Mouse (Mus musculus) heart, postnatal 4 days (tissue): ENCODE data around the gene Lmf2. TPM values are rescaled to one million over a fixed set of nuclear protein-coding genes. Genes with fewer than 3 reads are reported as not detected.

Experiments
- DNase-seq: peaks from one replicate; pipeline ENCODE4 v3.0.0; 2021
- total RNA-seq, 2 experiments: library from RNA; stranded (reverse); gene quantifications; 2 replicates each; pipeline ENCODE4 v1.2.3; 2021

Gene Lmf2
- total RNA-seq, 2 experiments from 2014 or later = 54.0 to 55.5 TPM

DNA sequence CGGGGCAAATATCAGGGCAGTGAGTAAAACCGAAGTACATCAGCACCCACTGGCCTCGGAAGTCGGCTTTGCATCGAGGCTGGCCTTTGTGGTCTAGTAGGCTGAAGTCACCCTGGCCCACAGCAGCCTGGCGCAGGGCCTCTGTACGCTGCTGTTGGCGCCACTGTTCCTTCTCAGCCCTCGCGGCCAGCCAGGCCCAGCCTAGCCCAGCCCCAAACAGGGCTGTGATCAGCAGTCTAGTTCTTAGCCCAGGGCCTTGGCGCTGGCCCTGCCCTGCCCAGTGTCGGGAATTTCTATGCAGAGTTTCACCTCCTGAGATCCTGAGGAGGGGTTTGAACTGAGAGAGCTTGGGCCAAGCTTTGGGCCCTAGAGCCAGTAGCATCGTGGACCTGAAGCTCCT, 16.6 kb upstream of the Lmf2 start:
- DNase-seq = no peak

DNA sequence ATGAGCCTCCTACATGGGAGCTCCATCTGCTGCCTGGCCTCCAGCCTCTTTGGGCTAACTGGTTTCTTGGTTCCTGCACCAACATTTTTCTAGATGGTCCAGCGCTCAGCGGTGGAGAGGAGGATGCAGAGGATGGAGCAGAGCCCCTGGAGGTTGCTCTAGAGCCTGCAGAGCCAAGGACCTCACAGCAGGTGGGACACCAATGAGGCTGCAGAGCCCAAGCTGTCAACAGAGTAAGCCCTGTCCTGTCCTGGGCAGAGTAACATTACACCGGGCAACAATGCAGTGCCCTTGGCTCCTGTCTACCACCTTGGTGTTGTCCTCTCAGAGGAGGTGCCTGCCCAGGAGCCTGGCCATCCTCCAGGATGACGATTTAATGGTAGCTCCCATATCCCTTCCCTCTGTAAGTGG, 9.7 kb upstream of the Lmf2 start:
- DNase-seq = no peak

DNA sequence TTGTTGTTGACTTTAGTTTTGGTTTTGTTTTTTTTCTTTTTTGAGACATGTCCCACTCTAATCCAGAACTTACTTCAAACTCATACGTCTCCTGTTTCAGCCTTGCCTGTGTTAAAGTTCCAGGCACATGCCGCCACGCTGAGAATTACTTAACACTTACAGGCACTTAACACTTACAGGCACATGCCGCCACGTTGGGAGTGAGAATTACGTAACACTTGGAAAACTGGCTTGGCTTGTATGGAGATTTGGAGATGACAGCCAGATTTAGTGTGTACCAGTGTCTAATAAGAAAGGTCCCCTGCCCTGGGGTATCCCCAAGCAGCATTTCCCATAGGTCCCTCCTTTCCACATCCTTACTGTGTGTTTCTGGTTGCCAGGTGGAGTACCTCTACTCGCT, 7.6 kb upstream of the Lmf2 start:
- no peak for DNase-seq

DNA sequence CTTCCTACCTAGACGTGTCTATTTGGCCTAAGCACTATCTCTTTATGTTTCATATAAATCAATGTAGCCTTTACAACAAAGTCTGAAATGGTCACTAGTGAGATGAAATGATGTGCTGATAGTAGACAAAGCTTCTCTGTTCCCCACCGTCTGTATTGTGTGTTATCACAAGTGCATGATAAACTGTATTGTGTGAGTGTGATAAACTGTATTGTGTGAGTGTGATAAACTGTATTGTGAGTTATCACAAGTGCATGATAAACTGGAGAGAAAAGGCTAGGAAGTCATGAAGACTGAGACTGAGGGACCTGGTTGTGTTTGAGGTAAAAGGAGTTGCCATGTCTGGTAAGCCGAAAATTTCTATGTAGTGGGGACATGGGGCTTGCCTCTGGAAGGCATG, 3.3 kb upstream of the Lmf2 start:
- no peak for DNase-seq

DNA sequence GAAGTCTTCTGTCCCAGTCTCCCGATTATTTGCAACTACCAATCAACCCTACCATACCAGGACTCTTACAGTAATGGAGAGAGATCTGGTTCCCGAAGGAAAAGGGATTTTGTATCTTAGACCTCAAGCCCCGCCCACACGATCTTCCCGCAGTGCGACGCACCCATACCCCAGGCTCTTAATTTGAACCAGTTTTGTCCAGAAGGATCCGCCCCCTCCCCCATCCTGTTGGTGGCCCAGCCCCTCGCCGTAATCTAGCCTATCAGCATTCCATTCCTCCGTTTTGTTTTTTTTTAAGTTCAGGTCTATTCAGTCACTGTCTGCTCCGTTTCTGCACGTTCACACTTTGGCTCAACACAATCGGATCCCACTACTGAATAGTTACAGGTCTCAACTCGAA, 913 bp upstream of the Lmf2 start:
- DNase-seq = peak; percentile 82

DNA sequence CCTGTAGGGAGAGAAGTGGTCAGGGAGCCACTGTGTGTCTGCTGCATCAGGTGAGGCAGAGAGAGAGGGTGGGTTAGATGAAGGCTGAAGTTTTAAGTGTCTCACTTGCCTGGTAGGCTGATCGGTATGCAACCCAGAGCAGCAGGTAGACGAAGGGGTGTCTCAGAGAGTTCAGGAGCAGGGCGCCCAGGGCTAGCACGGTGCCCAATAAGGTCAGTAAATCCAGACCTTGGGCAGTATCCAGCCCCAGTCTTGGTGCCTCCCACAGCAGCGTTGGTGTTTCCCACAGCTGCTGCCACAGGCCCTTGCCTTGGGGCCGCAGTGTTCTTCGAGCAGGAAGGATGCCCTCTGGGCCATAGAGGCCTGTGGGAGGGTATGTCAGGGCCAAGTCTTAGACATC, 1.0 kb downstream of the Lmf2 start:
- DNase-seq = no peak

DNA sequence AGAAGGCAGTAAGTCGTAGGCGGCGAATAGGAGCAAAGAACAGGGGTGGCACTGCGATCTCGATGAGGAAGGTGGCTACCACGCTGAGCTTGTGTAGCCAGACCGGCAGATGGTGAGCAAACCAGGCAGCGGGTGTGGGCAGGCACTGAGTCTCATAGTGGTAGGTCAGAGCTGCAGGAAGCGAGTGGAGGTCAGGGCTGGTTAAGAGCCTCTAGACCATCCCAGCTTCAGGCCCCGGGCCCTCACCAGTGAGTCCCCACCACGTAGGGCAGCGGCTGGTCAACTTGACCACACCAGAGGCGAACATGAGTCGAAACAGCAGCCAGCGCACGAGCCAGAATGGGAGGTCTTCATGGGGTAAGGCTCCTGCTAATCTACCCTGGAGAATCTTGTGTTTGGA, 1.6 kb downstream of the Lmf2 start:
- no peak for DNase-seq

DNA sequence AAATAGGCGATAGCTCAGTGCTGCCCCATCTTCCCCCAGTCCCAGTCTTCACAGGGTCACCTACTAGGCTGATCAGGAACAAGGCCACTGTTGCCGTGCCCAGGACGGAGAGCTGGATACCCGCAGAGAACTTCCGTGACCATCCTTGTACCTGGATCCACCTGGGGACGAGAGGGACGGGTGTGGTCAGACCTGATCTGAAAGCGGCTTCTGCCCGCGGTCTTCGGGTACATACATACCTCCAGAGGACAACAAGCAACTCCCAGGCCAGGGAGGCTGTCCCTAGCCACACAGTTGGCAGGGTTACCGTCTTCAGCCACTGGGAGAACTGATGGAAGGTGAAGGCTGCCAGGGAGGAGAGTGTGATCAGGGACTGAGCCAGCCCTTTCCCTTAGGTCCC, 2.7 kb downstream of the Lmf2 start:
- no peak for DNase-seq

DNA sequence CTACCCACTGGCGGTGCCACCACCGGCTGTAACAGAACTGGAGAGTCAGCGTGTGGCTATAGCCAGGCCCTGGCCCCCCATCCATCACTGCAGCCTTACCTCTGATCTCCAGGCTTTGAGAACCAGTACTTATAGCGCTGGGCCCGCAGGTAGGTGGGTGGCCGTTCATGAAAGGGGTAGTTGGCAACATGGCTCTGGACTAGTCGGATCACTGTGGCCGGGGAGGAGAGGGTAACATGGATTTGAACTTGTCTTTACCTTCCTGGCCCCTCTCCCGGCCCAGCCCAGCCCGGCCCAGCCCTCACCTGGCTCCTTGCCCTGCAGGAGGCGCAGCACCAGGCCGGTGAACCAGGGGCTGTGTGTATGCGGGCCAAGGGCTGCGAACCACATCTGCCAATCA, 3.4 kb downstream of the Lmf2 start:
- no peak for DNase-seq

DNA sequence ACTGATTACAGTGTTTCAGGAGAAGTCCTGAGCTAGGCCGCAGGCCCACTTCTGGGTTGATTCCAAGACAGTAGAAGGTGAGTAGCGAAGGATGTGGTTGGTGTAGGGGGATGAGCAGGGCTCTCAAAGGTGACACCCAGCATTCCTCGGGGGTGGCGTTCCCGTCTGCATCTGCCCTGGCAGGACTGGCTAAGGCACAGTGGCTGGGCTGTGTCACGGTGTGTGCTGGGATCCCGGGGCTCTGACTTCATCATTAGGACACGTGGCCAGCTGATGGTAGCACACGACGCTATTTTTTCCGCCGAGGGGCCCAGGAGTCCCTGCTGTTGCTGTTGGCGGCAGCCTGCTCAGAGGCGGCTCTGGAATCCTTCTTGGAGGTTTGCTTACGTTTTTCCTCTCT, 4.2 kb downstream of the Lmf2 start:
- DNase-seq = no peak

DNA sequence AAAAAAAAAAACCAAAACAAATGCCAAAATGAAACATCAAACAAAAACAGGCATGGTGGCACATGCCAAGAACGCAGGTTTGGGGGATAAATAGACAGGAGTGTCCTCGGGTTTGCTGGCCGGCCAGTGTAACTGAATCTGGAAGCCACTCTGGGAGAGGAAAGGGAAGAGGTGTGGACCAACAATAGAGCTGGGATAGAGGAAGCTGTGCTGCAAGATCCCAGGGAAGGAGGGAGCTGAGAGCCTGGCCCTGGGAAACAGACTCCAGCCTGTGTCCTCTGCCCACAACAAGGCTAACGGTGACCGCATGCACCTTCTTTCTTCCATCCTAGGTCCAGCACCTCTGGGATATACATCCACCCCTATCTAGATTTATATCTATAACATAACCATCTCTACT, 5.0 kb downstream of the Lmf2 start:
- no peak for DNase-seq

DNA sequence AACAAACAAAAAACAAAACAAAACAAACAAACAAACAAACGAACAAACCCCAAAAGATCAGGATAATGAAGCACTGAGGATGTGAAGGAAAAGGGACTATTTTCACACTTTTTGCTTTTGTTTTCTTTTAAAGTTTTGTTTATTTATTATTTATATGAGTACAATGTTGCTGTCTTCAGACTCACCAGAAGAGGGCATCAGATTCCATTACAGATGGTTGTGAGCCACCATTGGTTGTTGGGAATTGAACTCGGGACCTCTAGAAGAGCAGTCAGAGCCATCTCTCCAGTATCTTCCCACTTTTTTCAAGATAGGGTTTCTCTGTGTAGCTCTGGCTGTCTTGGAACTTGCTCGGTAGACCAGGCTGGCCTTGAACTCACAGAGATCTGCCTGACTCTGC, 12.1 kb downstream of the Lmf2 start:
- DNase-seq = no peak

DNA sequence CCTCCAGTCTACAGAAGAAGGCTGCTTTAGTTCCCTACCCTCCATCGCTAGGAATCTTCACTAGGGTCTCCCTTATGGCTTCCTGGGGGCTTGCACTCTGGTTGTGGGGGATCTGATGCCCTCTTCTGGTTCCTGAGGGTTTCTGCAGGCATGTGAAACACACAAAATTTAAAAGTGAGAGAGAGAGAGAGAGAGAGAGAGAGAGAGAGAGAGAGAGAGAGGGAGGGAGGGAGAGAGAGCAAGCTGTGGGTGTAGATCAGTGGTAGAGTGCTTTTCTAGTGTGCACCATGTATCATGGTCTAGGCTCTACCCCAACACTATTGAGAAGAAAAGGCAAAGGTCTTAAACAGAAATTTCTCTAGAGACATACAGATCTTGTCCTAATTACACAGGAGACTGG, 13.8 kb downstream of the Lmf2 start:
- no peak for DNase-seq

DNA sequence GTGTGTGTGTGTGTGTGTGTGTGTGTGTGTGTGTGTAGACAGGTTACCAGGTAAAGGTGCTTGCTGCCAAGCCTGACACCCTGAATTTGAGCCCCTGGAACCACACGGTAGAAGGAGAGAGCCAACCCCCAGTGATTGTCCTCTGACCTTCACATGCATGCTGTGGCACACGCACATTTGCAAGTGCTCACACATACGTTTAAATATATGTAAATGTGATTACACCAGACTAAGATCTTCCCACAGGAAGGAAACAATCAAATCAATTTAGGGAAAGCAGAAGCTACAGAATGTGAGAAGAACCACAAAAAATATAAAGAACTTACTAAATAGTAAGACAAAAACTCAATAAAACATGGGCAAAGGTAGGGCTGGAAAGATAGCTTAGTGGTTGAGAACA, 15.3 kb downstream of the Lmf2 start:
- no peak for DNase-seq

DNA sequence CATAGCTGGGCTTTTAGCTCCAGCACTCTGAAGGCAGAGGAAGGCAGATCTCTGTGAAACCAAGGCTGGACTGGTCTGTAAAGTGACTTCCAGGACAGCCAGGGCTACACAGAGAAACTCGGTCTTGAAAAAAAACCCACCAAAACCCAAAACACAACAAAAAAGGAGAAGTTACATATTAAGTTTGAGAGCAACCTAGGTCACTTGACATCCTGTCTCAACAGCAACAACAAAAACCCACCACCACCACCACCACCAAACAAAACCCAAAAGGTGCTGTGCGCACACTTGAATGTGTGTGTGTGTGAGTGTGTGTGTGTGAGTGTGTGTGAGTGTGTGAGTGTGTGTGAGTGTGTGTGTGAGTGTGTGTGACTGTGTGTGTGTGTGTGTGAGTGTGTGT, 15.8 kb downstream of the Lmf2 start:
- no peak for DNase-seq

DNA sequence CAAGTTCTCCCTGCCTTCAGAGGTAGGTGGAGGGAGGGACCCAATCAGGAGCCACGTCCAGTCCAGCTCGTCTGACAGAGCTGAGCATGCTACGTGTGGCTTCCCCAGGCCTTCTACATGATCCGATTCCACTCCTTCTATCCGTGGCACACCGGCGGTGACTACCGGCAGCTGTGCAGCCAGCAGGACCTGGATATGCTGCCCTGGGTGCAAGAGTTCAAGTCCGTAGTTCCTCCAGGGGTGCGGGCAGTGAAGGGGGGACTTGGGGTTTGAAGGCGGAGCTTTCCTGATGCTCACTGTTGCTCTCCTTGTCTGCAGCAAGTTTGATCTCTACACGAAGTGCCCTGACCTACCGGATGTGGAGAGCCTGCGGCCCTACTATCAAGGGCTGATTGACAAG, 19.0 kb downstream of the Lmf2 start:
- no peak for DNase-seq

DNA sequence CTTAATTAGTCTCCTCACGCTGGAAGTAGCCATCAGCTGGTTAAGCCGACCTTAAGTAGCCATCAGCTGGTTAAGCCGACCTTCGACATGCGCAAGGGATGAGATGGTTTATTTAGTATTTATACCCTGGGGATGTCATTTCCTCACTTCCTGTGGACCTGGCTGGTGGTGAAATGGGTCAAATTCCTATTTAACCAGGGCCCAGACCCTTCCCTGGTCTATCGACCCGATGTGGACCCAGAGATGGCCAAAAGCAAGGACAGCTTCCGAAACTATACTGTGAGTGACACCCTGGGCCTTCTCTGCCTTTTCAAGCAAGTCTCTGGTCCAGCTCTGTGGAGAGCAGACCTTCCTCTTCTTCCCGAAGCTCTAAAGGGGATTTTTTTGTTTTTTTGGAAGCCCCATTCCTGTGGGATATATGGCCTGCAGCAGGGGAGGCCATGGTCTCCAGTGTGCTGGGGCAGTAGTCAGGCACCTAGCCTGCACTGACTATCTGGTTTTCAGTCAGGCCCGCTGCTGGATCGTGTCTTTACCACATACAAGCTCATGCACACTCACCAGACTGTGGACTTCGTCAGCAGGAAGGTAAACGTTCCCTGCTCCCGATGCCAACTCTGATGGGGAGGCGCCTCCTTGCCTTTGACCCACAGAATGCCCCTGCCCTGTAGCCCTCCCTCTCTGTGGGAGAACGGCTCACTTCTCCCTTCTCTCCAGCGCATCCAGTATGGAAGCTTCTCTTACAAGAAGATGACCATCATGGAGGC, 20.5 kb downstream of the Lmf2 start:
- no peak for DNase-seq

DNA sequence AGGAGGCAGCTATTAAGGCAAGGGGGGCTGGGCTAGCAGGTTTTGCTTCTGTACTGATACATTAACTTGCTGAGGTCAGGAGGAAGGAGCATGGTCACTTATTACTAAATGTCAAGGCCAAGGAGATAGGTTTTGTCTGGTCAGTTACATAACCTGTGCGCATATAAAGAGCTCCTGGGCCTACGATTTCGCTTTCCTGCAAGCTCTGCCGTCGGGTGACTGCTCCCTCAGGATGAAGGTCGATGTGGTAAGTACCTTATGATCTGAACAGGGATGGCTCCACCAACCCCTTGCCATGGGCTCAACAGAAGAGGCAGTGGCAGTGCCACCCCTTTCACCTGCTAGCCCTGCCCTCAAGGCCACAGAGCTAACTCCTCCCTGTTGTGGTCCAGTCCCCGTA, 21.2 kb downstream of the Lmf2 start, which contains the start of gene Miox:
TSS of gene Miox (plus strand) at position 128 of the 400 bp plus-strand sequence.
- DNase-seq = no peak

DNA sequence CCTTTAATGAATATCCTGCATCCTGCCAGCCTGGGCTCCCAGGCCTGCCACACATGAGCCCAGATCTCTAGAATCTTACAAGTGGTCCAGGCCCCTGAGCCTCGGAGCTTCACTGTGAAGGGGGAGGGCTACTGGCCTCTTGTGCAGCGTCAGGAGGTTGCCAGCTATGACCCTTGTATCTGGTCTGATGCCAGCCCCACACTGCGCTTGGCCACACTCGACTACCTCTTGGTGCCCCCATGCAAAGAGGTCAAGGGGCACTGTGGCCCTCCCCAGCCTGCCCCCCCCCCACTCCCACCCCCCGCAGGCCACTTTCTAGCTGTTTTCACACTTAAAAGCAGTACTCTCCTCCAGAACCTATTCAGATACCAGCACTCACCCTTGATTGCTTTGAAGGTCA, 29.0 kb downstream of the Lmf2 start:
- DNase-seq = no peak

DNA sequence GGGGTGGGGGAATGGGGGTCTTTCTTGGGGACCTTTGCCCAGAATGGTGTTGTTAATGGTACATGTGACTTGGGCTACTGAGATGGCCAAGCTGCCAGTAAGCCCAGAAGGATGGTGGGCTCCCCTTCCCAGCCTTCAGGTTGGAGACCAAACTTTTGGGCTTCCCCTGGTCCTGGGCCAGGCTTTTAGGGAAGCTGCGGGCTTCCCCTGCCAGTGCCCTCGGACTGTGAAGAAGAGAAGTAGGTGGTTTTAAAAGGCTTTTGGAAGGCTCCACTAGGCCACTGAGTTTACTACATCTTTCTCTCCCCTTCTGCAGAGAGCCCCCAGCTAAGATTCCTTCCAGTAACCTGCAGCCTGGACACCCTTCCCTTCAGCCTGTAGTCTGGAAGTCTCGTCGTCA, 31.8 kb downstream of the Lmf2 start:
- no peak for DNase-seq

DNA sequence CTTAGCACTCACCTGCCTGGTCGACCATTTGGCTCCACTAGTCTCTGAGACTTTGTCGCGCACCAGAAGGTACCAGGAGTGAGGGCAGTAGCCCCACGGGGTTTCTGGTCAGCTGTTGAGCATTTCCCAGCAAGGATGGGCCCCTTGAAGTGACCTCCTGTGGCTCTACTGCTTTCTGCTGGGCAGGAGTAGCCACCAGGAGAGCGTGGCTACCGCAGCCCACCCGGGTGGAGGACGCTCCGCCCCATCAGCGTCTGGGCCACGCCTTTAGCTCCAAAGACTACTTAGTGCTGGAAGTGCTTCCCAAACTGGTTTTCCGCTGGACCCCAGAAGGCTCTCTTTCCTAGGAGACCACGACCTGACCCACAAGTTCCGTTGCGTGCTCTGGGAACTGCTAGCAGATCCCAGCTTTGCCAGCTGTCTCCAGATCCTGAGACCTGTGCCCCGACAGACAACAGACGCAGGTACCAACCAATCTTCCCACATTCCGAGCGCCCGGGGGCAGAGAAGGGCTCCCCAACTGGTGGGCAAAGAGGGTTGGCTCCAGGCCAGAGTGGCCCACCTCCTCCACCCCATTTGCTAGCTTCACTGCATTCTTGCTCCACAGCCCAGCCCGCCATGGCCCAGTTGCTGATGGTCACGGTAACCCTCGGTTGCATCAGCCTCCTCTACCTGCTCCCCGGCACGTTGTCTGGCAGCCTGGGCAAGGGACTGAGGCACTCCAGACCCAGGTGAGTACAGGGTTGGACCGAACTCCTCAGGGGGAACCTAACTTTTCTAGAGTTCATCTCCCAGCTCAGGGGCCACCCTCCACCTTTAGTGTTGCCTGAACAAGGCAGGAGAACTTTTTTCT, 32.6 kb downstream of the Lmf2 start, which contains the start of gene Adm2:
TSS of gene Adm2 (plus strand) at position 51 of the 853 bp plus-strand sequence.
- DNase-seq = no peak

DNA sequence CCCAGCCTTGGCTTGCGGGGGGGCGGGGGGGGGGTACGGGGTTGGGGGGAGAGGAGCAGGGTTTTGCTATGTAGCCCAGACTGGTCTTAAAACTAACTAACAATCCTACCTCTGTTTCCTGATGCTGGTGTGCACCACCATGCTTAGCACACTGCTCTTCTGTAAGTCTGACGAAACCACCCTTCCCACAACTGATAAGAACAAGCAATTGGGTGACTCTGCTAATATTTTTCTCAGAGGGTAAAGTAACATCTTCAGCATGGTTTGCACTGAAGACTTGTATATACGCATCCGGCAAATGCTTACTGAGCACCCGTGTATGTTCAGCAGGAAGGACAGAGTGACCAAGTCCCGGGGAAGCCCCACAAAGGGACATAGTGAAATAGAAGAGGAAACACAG, 34.2 kb downstream of the Lmf2 start:
- no peak for DNase-seq

DNA sequence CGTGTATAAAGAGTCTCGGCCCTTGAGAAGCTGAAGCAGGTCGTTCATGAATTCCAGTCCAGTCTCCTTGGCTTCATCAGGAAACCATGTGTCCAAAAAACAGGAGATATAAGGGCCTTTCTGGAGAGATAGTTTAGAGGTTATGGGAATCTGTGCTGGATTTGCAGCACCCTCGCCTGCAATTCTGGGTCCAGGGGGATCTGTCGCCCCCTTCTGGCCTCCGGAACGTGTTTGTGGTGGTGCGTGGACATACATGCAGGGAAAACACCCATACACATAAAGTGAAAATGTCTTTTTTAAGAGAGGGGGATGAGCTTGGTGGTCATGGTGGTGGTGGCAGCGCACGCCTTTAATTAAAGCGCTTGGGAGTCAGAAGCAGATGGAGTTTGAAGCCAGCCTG, 39.3 kb downstream of the Lmf2 start:
- peak; percentile 33 for DNase-seq

DNA sequence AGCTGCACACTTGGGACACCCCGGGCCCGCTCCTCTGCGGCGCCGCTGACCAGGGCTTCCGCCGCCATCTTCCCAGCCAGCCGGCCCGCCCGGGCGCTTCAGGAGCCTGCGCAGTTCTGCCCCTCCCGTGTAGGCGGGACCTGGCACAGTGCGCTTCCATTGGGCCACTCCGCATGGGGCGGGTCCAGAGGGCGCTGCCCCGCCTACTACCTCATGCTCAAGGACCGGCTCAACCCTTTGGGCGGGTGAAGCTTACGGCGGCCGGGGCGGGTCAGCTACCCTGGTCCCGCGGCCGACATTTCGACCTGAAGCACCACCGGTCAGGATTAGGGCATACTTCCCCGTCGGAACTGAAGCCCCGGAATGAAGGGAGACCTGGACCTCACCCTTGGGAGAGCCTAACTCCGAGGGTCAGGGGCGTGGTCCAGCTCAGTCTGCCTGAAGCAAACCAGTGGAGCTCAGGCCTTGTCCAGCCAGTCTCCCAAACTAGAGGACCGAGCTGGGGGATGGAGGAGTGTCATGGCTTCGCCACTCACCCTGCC, 40.2 kb downstream of the Lmf2 start, which contains the start of gene Sbf1:
TSS of gene Sbf1 (minus strand) at position 122 of the 542 bp plus-strand sequence.
- peak; percentile 99 for DNase-seq
